Mouse (Mus musculus): Measurements from ENCODE around the gene Arl4c.

DNA sequence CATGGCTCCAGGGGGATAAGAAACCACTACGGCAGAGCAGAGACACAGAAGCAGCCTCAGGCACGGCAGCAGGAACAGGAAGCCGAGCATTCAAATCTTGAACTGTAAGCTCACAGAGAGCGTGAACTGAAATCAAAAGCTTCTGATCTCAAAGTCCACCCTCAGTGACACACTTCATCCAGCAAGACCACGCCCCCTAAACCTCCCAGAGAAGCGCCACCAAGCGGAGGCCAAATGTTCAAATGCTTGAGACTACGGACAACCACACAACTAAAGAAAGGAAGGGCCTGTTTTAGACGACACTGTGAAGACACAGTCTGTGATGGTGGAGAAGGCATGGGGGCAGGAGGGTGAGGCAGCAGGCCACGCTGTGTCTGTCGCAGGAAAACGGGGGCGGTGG lies 15.7 kb upstream of the Arl4c start:
- no peak for TF ChIP-seq GATA1 (IDR thresholded peaks at IDR 0.05; ENCODE audit: borderline replicate concordance, low read length)
- no peak for TF ChIP-seq FLI1 (IDR thresholded peaks at IDR 0.05; ENCODE audit: low read length)
